Mouse (Mus musculus) megakaryocyte-erythroid progenitor cell, adult 5-6 weeks (primary cell): ENCODE data around the gene Gm11634. TPM values are rescaled to one million over a fixed set of nuclear protein-coding genes. Genes with fewer than 3 reads are reported as not detected.
"Not testable (repeated sequence)": the region's sequence is repeated elsewhere in the genome, so short reads cannot be mapped to it uniquely, and the experiment has no call there.

ENCODE experiments used
- ATAC-seq: replicated peaks from 2 replicates; pipeline ENCODE4 v1.8.0; 2016; ENCODE audit warnings: mild to moderate bottlenecking, inconsistent platforms; ENCODE audit not compliant: severe bottlenecking, poor library complexity, low FRiP score, low TSS enrichment
- total RNA-seq, 2 experiments: library from RNA; stranded (forward) in 1 of 2; stranded (reverse) in 1 of 2; fragments of 200-1000, 215-1000 nt in 1 of 2; fragments of >200 nt in 1 of 2; fragmentation: Nextera tagmentation in 1 of 2; gene quantifications; 2 replicates each; pipeline ENCODE4 v1.2.3; 2014 to 2017

Gm11634 gene
- total RNA-seq, 2 experiments from 2014 or later = not detected

DNA sequence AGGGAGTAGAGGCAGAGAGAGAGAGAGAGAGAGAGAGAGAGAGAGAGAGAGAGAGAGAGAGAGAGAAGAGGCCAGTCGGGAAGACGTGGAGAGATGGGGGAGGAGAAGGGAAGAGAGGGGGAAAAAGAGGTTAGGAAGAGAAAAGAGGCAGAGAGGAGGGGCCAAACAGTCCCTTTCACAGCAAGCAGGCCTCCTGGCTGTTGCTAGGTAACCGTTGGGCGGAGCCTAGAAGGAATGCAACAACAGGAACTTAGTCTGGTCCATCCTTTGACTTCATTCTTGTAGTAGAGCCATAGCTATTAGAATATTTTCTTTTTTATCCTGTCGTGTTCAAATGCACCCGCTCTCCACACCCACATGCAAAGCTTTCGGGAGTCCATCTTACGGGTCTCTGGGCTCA lies 18.8 kb upstream of the Gm11634 start:
- no peak for ATAC-seq

DNA sequence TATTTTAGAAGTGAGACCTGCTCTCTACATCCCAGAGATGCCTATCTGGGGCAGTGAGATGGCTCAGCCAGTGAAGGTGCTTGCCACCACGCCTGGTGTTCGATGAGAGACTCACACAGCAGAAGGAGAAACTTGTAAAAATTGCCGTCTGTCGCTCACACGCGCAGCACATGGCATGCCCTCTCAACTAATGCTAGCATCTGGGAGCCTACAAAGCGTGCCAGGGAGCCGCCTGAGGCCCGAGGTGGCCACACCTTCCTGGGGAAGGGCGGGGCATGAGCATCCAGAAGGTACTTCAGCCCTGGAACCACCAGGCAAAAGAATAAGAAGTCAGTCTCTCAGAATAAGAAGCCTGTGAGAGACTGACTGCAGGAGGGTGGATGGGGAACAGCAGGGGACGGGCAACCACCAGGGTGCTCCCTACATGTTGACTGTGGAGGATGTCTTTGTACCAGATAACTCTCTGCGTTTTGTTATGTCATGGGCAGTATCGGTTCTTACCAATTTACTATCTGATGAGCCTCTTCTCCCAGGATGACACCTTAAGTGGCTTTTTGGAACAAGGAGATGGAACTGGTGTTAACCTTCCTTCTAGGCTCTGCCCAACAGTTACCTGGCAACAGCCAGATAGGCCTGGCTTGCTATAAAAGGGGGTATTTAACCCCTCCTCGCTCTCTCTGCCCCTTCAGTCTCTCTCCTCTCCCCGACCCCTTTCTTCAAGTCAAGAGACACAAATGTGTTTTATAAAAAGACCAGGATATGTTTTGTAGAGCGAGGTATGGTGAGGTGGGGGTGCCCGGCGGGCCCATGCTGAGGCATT lies 18.1 kb upstream of the Gm11634 start:
- peak; percentile 35 for ATAC-seq

DNA sequence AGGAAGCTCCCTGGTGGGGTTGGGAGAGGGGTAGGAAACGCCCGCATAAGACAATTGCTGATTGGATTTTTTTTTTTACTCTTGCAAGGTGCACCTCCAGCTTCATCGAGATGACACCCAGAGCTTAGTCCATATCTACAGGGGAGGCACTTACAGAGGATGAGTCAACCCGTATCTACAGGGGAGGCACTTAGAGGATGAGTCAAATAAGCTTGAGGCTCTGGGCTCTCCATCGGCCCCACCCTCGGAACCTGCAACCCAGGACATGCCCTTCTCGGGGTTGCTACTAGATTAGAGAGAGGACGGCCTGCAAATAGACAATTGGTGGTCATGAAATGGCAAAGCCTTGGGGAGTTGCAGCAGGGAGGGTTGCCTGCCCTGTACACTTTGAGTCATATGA lies 17.0 kb upstream of the Gm11634 start:
- ATAC-seq = no peak

DNA sequence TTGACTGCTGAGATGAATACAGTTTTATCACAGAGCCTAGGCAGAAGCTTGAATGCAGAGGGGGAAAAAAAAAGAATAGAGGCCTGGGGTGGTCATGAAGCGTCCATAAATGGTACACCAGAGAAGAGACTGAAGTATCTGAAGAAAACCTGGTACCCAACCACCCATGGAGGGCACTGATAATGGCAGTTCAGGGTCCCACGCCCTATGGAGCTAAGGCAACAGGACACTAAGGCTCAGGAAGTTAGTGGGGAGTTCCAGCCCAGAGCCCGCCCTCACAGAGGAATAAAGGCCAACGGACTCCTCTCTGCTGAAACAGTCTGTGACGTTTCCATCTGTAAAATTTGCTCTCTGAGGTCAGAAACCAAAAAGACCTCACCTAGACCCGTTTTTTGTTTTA lies 16.3 kb upstream of the Gm11634 start:
- ATAC-seq = no peak; the same call in 1 of the 2 replicates

DNA sequence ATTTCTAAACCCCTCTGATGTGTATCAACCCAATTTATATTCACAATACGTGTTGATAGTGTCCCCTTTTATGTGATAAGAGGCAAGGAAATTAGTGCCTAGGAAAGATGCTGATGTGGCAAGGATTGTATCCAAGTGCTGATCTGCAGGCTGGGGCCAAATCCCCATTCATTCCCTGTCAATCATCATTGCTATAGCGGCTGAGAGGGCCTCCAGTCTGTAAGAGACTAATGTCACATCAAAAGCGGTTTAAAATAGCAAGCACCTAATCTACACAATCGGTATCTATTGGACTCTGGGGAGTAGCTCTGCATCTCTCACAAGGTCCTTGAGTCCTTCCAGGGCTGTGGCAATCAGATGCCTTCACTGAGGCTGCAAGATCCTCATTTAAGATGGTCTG lies 15.1 kb upstream of the Gm11634 start:
- ATAC-seq = no peak

DNA sequence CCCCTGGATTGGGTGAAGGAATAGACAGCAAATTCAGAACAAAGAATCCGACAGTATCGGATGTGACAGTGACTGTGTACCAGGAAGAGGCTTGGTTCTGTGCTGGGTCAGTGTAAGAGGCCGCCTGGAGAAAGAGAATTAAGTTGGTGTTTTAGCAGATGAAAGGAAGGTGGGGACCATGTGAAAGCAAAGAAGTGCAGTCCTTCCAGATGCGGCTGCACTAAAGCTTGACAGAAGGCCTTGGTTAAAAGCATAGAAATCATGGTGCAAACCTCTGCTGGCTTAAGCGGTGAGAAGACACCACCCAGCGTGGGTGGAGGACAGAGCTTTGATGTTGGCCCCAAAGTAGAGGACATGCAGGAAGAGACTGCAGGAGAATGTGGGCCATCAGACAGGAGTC lies 14.5 kb upstream of the Gm11634 start:
- no peak for ATAC-seq

DNA sequence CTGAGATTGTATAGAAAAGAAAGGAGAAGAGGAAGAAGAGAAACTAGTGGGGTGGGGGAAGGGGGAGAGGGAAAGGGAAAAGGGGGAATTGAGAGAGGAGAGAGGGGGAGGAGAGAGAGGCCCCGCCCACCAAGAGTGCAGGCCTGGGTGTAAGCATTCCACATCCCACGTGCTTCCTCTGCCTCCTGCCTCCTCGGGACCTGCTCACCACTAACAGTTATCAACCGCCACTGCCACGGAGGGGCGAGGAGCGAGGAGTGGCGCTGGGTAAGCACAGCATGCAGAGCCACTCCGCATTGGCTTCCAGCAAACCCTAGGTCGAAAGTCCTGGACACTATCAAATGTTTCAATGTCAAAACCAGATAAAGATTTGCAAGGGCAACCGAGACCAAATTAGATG lies 11.4 kb upstream of the Gm11634 start:
- peak; percentile 57; the same call in 1 of the 2 replicates for ATAC-seq

DNA sequence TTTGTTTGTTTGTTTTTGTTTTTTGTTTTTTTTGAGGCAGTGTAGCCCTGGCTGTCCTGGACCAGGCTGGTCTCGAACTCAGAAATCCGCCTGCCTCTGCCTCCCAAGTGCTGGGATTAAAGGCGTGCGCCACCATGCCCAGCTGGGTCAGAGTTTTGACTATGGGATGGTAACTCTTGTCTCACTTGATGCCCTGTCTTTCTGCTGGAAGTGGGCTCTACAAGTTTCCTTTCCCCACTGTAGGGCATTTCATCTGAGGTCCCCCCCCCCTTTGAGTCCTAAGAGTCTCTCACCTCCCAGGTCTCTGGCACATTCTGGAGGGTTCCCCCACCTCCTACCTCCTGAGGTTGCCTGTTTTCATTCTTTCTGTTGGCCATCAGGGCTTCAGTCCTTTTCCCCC lies 8.1 kb upstream of the Gm11634 start:
- not testable (repeated sequence) for ATAC-seq

DNA sequence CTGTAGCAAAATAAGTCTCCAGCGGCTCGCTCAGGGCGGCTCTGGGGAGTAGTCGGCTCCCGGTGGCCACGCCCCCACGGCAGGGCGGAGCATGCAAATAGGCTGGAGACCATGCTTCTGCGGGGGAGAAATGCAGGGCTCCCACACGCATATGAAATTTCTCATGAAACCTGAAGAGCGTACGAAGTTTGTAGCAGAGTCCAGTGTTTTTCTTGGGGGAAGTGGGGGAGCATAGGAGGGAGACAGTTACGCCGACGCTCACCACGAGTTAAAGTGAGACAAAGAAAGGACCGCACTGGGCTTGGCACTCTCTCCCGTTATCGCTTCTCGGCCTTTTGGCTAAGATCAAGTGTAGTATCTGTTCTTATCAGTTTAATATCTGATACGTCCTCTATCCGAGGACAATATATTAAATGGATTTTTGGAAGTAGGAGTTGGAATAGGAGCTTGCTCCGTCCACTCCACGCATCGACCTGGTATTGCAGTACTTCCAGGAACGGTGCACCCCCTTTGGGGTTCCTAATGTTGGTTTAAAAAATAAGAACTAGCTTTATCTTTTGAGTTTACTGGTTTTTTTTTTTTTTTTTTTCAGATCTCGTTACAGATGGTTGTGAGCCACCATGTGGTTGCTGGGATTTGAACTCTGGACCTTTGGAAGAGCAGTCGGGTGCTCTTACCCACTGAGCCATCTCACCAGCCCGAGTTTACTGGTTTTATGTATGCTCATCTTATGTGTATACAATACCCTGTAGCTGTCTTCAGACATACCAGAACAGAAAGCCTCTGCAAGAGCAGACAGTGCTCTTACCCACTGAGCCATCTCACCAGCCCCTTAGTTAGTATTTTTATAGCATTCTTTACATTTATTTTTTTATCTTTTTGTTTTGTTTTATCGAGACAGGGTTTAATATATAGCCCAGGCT lies 5.7 kb upstream of the Gm11634 start:
- ATAC-seq = peak; percentile 93

DNA sequence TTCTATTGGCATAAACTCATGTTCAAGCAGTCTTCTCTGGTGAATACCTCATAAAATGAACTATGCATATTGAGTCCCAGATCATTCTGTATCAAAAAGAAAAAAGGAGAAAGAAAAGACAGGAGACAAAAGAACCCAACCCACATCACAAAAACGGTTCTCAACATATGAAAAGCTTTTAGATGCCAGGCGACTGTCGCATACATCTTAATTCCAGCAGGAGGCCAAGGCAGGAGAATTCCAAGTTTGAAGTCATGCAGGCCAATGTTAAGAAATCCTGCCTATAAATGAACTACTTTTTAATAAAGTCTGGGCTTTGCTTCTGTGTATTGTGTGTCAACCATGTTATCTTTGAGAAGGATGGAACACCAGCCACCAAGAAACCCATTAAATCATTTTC lies 5.1 kb upstream of the Gm11634 start:
- 0 out of 2 replicates have a peak, but pooled peaks have one; percentile 1 for ATAC-seq

DNA sequence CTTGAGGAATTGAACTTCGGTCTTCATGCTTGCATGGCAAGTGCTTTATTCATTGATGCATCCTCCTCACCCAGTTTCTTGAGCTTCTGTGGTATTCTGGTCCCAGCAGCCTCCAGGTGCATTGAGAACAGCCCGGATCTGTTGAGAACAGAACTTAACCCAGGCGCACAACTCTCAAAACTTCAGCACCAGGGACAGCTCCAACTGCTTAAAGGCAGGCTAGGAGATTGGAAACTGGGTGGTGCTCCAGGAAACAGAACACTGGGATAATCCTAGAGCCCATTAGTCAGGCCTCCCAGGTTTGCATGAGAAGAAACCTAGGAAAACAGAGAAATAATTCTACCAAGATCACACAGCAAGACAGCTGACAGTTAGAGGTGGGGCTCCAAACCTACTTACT lies 3.4 kb upstream of the Gm11634 start:
- 0 out of 2 replicates have a peak, but pooled peaks have one; percentile 22 for ATAC-seq

DNA sequence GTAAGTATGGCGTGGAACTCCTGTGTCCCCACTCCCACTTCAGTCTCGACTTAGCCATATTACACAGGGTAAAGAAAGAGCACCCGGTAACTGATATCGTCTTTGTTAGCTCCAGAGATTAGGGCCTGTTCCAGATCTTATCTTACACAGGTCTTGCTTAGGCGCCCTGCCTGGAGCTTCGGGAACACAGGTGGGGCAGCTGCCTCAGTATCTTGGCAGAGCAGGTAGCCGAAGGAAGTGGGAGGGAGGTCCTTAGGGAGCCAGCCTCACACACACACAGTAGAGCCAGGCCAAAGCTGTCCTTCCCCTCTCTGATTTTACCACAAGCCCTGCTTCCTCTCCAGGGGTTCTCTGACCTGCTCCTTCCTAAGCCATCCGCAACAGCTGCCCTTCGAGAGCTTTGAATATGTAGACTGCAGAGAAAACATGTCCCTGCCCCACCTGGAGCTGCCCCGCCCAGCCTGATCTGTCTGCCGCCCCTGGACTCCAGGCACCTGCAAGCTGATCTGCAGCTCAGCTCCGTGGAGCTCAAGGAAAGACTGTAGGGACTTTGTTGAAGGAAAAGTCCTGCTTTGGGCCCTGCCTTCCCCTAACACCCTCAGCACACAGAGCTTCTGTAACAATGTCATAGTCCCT lies 8.9 kb downstream of the Gm11634 start:
- ATAC-seq = no peak; the same call in 1 of the 2 replicates

DNA sequence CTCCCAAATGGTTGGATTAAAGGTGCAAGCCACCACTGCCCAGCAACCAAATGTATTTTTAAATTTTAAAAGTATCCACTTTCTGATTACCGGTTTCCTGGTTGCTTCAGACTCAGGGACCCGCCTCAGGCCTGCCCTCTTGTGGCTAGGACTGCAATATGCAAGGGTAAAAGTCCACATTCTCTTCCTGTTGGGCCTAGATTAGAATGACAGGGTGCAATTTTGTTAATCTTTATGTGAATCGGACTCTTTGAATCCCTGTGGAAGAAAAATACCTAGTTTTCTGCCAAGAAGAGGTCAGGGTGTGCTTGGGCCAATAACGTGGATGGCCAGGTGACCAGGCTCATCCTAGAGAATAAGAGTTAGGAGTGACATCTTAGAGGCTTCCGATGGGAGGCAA lies 9.6 kb downstream of the Gm11634 start:
- ATAC-seq = peak; percentile 87

DNA sequence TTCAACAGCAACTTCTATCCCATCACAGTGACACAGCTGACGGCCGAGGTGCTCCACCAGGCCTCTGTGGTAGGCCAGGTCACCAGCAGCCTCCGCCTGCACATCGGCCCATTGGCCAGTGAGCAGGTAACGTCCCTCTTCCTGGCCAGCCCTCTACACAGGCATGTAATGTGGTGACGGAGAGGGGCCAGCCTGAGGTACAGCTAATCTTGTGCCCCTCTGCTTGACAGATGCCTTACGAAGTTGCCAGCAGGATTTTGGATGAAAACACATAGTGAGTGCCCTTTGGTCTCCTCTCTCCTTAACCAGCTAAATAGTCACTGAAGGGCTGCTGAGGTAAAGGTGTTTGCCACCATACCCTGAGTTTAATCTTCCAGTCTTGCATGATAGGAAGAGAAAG lies 10.2 kb downstream of the Gm11634 start:
- ATAC-seq = no peak

DNA sequence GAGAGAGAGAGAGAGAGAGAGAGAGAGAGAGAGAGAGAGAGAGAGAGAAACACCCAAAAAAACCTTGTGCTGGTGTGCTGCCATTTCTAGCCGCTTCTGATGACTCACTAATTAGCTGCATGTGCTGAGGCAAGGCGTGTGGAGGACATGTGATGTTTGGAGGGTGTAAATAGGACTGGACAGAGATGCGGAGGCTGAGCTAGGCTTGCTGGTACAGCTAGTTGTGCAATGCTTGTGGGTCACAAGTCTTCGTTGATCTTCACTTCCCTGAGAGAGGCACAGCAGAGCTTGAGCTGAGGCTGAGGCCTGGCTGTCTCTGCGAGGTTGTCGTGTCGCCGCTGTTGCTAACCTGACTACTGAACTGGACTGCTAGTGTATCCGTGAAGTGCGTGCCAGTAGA lies 11.4 kb downstream of the Gm11634 start:
- no peak for ATAC-seq

DNA sequence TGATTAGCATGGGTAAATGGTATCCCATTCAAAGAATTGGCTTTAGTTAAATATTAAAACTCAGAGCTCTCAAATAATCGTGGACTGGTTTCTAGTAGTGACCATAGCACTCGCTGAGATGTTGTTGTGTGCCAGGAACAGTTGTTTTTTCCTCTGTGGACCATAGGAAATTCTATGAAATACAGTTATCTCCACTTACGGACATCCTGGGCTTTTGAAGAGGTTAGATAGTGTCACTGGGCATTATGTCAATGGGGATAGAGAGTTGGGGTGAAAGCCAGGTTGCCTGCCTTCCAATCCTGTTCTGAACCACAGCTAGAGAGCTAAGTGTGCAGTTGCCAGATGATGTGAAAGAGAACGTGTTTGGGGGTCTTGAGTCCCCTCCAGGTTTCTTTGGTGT lies 13.3 kb downstream of the Gm11634 start:
- no peak for ATAC-seq

DNA sequence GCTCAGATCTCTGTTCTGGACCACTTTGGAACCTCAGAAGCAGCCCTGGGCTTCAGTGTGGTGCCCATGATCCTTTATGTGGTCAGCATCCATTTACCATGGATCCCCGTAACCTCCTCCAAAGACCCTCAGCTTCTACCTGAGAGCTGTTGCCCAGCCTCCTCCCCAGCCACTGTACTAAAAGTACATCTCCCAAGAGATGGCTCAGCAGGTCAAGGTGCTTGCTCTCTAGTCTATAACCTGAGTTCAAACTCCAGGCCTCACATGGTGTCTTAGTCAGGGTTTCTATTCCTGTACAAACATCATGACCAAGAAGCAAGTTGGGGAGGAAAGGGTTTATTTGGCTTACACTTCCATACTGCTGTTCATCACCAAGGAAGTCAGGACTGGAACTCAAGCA lies 14.0 kb downstream of the Gm11634 start:
- not testable (repeated sequence) for ATAC-seq

DNA sequence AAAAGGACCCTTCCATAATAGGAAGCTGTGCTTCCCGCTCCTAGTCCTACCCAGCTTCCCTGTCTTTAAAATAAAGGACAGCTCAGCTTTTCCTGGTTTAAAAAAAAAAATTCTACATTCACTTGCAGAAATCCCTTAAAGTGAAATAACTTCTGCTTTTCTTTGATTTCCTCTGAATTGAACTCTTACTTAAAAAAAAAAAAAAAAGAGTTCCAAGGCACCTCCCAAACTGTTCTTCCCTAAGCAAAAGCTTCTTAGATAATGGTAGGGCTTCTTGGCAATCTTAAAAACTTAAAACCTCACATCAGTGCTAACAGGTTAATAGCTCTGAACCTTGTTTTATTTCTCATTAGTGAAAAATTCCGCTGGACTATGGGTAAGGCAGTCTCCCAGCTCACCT lies 15.9 kb downstream of the Gm11634 start:
- no peak for ATAC-seq

DNA sequence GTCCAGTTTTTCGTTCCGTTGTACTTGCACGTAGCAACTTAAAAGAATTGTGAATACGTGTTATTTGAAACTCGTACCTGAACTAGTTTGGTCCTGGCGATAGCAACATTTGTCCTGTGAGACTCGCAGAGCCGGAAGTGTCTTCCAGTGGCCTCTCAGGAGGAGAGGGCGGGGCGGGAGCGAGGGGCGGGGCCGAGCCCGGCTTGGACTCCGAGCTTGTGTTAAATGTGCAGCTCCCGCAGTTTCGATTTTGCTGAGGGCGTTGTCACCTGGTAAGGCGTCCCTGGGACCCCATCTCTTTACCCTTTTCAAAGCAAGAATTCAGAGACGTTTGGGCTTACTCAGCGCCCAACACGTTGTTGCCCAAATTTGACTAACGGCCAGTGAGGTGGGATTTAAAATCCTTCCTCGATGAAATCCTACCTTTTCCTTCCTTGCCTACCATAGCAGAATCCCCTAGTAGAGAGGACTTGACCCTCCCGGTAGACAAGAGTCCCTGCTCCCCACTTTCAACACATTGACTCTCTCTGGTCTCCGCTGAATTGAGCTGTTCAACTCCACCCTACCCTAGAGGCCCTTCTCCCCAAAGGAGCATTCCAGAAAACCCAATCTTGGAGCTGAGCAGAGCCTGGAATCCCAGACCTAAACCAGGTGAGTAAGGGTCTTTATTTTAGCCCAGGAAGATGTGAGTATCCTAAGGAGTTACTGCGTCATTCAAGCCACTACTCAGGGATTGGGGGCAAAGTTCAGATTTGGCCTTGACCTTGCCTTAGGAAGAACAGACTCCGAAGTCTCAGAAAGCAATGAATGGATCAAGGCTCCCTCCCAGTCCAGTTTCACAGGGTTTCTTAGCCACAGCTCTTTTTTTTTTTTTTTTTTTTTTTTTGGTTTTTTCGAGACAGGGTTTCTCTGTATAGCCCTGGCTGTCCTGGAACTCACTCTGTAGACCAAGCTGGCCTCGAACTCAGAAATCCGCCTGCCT lies 16.7 kb downstream of the Gm11634 start, which contains the start of gene Tmem106a:
TSS of gene Tmem106a (plus strand) at position 189 of the 982 bp plus-strand sequence.
- ATAC-seq = peak; percentile 89
